Mouse (Mus musculus): ENCODE measurements around the gene Parp1.

Gene Parp1

DNA sequence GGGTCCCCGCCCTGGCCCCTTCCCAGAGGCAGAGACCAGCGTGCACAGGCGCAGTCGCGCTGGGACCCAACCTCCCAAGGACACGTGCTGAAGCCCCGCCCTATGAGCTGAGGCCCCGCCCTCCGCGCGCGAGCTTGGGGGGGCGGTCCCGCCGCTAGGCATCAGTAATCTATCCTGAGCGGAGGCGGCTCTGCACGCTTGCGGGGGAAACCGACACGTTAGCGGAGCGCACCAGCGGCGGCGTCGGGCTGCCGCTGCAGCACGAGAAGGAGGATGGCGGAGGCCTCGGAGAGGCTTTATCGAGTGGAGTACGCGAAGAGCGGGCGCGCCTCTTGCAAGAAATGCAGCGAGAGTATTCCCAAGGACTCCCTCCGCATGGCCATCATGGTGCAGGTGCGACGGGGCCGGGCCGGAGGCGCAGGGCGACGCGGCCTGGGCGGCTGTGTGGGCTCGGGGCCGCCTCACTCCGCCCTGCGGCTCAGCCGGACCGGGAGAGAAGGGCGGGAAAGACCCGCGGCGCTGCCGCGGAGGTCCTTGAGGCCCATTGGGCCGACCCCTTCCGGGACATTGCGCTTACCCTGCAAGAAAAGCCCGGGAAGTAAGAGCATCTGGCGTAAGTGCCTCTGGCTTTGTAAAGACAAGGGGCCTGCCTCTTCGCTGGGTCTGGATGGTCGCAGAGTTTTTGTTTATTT lies at the start of gene Parp1:
Gene Parp1, plus strand, starts transcription at position 164 of the 692 bp plus-strand sequence.
- DNase-seq (ENCODE audit: low read depth, low spot score) = peak; percentile 98

- DNase-seq (ENCODE audit: low read depth, low spot score) = no peak
Observed at GRCm38 (mm10) chr1:180519520-180519919, 49.2 kb upstream of the Parp1 start.

GRCm38 (mm10) chr1:180520190-180520589 lies 48.5 kb upstream of the Parp1 start:
- no peak for DNase-seq (ENCODE audit: low read depth, low spot score)

GRCm38 (mm10) chr1:180523320-180523719 lies 45.4 kb upstream of the Parp1 start:
- no peak for DNase-seq (ENCODE audit: low read depth, low spot score)

GRCm38 (mm10) chr1:180525301-180525700 lies 43.4 kb upstream of the Parp1 start:
- DNase-seq (ENCODE audit: low read depth, low spot score) = no peak

GRCm38 (mm10) chr1:180529847-180530246 lies 38.9 kb upstream of the Parp1 start:
- DNase-seq (ENCODE audit: low read depth, low spot score) = no peak

GRCm38 (mm10) chr1:180530457-180531263 lies 38.1 kb upstream of the Parp1 start:
- no peak for DNase-seq (ENCODE audit: low read depth, low spot score)

GRCm38 (mm10) chr1:180532671-180533070 lies 36.1 kb upstream of the Parp1 start:
- peak; percentile 78 for DNase-seq (ENCODE audit: low read depth, low spot score)

GRCm38 (mm10) chr1:180536719-180537118 lies 32.0 kb upstream of the Parp1 start:
- no peak for DNase-seq (ENCODE audit: low read depth, low spot score)

DNA sequence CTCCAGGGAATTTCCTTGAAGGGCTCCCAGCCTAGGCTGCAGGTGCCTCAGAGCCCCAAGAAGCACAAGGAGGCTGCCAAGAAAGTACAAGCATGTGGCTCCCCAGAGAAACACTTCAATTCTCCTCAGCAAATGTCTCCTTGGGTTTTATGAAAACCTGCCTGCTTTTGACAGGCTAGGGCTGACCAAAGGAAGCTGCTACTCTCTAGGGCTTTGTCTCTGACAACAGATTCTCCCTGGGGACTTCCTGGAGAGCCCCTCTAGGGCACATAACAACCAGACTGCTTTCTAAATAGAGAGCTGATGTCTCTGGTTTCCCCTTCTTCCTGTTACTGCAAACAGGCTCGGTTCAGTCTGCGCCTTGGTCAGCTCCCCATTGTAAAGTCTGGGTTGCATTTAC lies 27.5 kb upstream of the Parp1 start:
- DNase-seq (ENCODE audit: low read depth, low spot score) = no peak

DNA sequence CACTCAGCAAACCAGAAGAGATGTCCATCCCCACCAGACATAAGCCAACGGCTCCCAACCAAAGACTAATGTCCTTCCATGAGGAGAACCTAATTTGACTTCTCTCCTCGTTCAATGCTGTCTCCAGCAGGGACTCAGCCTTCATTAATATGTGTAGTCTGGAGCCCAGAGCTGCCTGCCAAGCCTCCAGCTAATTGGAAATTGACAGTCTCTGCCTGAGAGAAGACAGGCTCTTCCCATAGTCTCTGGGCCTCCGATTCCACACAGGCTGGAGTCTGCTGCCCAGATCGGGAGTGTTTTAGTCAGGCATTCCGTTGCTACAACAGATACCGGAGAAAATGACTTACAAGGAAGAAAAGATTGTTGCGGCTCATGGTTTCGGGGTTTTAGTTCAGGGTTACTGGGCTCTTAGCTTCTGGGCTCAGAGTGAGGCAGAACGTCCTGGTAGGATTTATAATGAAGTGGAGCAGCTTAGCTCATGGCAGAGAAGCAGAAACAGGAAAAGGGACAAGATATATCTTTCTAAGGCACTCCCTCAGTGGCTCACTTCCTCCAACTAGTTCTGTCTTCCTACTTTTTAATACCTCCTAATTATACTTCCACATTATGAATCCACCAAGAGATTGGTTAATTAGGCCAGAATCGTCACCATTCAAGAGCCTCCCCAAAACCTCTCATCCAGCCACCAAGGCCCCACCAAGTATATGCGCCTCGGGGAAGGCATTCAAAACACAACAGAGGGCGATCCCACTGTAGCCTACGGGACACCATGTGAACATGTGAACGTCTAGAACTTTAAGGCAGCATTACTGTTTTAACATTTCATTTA lies 26.6 kb upstream of the Parp1 start:
- DNase-seq (ENCODE audit: low read depth, low spot score) = no peak

- no peak for DNase-seq (ENCODE audit: low read depth, low spot score)
Observed at GRCm38 (mm10) chr1:180542712-180543371, 25.9 kb upstream of the Parp1 start.

DNA sequence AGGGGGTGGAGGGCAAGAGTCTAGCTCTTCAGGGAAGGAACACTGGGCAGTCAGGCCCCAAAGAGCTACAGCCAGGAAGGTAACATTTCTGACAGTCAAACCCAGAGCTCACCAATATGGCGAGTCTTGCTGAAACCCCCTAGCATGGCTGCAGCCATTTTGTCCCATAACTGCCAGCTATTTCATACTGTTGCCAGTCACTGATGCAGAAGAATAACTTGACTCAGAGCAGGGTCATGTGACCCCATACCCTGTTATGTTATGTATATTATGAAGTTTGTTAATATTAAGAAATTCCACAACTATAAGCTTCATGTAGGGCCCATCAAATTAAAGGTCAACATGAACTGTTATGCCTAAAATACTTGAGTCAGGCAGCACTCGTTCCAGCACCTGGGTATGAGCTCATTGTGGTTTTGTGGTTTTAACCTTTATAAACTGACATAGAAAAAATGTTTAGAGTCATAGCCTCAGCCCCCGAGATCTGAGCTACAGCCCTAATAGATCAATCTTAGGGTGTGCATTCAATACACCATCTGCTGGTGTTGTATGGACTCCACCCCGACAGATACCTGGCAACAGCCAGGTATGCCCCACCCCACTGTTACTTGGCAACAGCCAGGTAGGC lies 22.7 kb upstream of the Parp1 start:
- no peak for DNase-seq (ENCODE audit: low read depth, low spot score)

DNA sequence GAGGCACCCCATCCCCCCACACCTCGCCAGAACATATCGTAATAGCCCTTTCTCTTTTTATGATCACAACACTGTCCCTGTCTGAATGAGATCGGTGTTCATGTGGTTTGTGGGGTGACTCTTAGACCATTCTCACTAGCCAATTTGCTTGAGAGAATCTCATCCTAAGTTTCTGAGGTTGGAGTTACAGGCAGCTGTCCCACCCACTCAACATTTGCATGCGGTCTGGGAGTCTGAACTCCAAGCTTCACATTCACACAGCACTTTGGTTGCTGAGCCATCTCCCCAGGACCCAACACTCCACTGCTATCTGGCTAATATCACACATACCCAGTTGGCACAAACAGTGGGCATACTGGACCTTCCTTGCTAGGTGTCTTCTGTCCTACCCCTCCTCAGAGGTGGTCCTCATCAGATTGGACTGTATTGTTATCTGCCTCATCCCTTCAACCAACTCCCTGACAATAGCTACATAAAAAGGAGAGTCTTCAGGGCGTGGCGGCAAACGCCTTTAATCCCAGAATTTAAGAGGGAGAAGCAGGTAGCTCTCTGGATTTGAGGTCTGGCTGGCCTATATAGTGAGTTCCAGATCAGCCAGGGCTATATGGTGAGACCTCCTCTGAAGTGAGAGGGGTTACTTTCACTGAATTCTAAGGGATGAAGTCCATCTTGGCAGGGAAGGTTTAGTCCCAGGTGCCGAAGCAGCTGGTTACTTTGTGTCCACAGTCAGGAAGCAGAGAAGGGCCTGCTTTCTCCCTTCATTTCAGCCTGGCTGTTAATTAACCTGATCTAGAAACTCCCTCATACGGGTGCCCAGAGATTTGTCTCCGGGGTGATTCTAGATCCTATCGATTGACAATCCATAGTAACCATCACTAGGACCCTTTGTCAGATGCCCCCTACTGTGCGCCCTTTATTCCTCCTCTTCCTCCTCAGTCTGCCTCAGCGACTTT lies 21.6 kb upstream of the Parp1 start:
- DNase-seq (ENCODE audit: low read depth, low spot score) = no peak

GRCm38 (mm10) chr1:180547751-180548669 lies 20.7 kb upstream of the Parp1 start:
- DNase-seq (ENCODE audit: low read depth, low spot score) = peak; percentile 81

DNA sequence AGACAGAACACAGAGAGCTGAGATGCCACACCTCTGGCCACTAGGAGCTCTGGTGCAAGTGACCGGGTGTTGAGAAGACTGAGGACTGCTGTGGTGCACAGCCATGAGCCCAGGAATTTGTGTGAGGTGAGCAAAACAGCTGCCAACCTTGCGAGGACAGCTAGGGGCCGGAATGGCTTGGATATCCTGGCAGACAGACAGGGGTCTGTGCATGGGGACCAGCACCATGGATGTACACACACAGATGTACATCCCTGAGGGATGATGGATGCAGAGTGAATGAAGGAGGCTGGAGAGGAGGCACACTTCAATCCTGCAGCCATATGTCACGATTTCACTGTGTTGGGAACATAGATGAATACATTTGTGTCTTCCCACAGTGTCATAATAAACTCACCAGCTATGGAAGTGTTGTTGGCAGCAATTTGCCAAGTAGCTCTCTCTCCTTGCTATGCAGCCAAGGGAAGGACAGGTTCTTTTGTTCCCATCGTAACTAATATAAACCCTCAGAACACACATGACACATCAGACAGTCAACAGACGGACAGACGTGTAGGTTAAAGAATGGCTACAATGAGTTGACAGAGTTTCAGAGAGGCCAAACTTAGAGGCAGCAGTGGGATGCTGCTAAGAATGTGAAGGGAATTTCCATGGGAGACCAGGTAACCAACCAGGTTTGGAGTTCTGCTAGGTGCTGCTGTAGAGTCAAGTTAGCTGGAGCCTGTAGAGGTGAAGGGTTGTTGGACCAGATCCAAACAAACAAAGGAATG lies 19.0 kb upstream of the Parp1 start:
- DNase-seq (ENCODE audit: low read depth, low spot score) = no peak

GRCm38 (mm10) chr1:180550770-180551169 lies 18.0 kb upstream of the Parp1 start:
- DNase-seq (ENCODE audit: low read depth, low spot score) = no peak

DNA sequence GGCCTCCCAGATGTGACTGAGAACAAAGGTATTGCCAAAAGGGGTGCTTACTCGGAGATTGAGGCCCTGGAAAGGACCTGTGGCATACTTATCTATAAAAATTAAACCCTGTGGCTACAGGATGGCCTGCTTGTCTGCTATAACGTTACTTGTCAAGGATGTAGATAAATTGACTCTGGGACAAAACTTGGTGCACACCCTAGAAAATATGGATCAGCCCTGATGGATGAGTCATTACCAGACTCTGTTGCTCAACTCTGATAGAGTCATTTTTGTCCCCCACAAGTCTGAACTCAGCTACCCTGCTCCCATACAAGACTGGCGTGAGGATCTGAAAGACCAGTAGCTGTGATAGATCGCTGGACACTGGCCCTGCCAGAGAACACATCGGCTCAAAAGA lies 11.8 kb upstream of the Parp1 start:
- DNase-seq (ENCODE audit: low read depth, low spot score) = no peak
